Mouse (Mus musculus) frontal cortex, postnatal 14 days (tissue): ENCODE data around the gene Phf5a.
"Not testable (repeated sequence)": the region's sequence is repeated elsewhere in the genome, so short reads cannot be mapped to it uniquely, and the experiment has no call there.

Source experiments
- DNase-seq, 2 experiments: peaks; one replicate each; pipeline ENCODE4 v3.0.0; 2022; ENCODE audit warnings: low spot score in 2 of 2

The Phf5a gene

GRCm38 (mm10) chr15:81871604-81872261, at the start of gene Phf5a:
Gene Phf5a, minus strand, starts transcription at chr15:81871911.
- peak; percentile 73 to 75 for DNase-seq

DNA sequence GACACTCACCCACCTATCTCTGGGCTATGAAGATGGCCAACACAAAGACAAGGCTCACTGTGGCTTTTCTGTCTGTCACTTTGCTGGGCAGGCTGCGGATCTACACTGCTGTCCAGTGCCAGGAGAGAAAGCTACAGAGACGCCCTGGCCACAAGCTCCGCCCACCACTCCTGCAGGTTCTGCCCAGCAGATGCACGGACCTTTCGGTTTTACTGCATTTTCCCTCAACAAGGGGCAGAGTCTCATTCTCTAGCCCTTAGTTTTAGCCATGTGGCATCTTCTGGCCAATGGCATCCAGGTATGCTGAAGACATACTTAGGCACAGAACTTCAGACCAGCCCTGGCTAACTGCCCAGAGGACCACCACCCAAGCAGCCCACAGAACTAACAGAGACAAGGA, 49.5 kb upstream of the Phf5a start:
- no peak for DNase-seq

DNA sequence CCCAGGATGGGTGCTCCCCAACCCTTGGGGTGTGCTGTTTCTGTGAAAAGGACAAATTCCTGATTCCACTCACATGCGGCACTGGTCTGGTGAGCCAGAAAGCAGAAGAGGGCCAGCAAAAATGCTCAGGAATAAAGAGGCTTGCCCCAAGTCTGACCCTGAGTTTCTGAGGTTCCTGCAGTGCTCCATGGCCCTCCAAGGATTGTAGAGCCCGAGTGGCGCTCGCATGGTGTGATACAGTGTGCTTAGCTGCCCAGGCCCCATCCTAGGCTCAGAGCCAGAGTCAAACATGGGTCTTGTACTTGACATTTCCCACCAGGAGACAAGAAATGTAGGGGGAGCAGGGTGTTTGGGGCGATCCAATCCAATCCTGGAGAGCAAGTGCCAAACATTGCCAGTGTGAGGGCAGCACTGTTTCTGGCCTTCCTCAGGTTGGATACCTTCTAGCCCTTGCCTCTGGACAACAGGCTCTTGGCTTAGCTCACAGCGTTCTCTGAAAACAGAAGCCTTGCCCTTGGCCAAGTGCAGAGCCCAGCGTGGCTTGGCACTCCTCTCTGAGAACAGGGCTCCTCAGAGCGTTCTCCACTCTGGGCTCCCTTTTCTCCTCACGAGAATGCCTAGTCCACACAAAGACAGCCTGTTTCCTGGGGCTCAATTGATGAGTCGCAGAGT, 49.0 kb upstream of the Phf5a start:
- no peak for DNase-seq

GRCm38 (mm10) chr15:81919062-81919461, 47.4 kb upstream of the Phf5a start:
- no peak for DNase-seq

- DNase-seq, result peak in 1 of 2 experiments; percentile 60
Observed at GRCm38 (mm10) chr15:81917621-81918463, 46.1 kb upstream of the Phf5a start.

DNA sequence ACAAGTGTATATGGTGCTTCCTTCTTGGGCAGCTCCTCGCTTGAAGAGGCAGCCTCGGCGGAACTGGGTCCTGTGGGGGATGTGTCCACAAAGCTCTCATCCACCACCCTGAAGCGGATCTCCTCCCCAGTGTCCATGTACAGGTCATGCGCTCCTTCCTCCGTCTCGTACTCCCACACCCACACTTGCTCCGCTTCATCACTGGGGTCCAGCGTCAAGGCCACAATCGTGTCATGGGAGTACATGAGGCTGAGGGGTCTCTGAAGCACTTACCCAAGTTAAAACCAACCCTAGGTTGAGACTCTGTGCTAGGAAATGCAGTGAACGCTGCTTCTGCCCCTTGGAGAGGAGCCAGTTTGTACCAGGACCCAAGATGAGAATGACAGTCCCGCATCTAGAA, 45.5 kb upstream of the Phf5a start:
- no peak for DNase-seq

DNA sequence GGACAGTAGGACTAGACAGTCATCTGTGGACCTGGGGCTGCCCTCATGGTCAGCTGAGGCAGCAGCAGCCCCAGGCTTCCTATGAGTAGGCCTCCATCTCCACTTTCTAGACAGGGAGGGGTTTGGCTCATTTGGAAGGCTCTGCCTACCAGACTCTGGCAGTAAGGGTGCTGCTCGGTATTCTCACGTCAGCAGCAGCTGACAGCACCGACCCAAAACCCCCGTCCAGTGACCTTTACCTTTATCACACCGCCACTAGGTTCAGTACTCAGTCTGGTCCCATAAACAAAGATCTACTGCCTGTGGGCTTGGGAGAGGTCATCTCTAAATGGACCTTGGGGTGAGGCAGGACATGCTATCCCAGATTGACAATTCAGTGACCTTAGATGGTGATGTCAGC, 44.0 kb upstream of the Phf5a start:
- no peak for DNase-seq

DNA sequence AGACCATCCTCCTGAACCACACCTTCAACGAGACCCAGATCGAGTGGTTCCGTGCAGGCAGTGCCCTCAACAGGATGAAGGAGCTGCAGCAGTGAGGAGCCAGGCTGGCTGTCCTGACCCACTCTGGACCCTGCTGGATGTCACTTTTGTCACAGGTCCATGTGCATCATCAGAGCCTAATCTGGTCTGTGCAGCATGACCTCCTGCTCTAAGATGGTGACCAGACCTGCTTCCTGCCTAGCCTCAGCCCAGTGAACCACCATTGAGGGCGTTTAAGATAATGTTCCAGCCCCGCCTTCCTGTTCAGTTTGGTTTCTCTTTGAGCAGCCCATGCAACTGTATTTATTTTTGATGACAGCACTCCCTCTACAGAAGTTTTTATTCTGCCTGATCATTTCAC, 43.0 kb upstream of the Phf5a start:
- no peak for DNase-seq

DNA sequence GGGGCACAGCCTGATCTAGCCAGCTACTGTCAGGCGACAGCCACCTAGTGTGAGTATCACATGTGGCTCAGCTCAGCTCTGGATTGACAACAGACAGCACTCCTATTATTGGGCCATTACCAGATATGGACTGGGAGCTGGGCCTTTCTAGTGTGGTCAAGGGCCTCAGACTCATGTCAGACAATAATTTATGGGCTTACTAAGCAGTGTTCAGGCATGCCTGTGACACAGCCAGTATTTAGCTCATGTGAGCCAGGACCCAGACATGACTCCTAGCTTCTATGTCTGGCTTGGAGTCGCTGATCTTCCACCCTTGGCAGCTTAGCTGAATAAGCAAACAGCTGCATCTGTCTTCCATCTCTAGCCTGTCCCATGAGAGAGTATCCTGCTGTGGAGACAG, 40.8 kb upstream of the Phf5a start:
- no peak for DNase-seq

DNA sequence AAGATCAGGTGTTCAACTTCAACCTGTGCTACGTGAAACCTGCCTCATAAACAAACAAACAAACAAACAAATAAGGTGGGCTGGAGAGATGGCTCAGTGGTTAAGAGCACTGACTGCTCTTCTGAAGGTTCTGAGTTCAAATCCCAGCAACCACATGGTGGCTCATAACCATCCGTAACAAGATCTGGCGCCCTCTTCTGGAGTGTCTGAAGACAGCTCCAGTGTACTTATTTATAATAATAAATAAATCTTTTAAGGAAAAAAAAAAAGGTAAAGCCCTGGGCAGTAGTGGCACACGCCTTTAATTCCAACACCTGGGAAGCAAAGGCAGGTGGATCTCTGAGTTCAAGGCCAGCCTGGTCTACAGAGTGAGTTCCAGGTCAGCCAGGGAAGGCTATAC, 37.1 kb upstream of the Phf5a start:
- DNase-seq, result not testable (repeated sequence)

DNA sequence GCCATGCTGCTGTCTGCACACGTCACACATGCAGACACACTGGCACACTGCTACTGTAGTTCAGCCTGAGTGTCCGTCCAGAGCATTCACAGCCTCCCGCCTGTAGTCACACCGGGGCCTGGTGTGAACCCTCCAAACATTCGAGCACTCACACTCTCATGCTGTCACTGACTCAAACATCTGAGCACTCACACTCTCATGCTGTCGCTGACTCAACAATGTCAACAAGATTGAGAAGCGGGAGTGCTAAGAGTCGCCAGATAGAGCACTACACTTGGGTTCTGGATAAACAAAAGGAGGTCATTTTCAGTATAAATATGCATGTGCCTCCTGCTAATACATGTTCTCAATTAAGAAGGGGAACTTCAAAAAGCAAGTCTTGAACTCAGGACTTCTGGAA, 36.2 kb upstream of the Phf5a start:
- DNase-seq, result no peak

DNA sequence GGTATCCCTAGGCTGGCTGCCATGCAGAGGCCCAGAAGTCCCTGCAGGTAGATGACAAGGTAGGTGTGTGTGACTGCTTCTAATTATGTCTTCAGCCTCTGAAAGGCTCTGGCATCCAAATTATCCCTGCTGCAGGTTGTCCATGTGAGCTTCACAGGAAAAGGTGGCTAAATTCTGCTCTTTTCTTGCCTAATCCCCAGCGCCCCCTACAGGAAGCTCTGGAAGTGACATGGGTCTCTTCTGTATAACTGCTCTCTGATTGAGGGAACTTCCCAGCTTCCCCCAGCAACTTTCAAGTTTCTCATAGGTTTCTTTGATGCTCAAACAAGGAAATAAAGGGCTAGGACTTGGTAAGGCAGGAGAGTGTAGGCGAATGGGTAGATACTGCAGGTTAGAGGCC, 33.2 kb upstream of the Phf5a start:
- peak; percentile 61 to 72 for DNase-seq

- DNase-seq, result no peak
Observed at GRCm38 (mm10) chr15:81898751-81899150, 27.0 kb upstream of the Phf5a start.

DNA sequence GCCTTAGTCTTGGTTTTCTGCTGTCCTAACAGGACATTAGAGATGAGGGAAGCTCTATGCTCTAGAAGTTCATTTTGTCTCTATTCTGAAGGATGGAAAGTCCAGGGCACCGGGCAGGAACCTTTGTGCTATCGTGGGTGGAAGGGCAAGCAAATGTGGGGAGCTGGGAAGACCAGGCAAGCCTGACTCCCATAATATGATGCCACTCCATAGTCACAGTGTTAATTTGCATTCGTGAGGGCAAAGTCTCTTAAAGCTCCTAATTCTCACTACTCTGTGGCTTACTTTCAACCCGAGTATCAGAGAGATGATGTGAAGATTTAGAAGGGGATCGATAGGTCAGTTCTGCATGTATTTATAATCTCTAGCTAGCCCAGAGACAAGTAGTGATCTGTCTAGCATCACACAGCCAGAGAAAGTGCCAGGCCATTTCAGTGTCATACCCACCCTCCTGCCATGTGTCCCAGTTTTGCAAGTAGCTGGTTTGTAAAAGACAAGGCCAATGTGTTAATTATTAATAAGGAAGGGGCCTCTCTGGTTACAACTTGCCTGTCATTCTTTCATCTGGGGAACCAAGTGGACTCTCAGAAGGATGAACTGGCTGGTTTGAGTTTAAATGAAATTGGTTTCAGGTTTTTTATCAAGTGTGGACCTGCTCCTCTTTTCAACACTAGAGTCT, 26.0 kb upstream of the Phf5a start:
- DNase-seq, result no peak

GRCm38 (mm10) chr15:81896407-81896806, 24.7 kb upstream of the Phf5a start:
- no peak for DNase-seq

DNA sequence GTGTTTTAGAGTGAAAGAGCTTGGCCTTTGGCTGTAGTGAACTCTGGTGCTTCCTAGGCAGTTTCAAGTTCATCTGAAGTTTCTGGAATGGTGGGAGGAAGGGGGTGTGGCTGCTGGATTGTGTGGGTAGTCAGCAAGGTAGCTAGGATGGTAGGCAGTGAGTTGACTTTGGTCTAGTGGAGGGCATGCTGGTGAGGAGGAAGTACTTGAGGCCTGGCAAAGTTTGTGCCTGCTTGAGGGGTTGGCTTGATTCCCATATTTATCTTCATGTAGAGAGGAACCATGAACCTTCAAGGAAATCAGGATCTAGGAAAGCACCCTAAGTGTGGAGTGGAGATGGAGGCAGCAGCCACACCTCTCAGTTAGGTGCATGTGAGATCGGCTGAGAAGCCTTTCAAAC, 22.3 kb upstream of the Phf5a start:
- no peak for DNase-seq

GRCm38 (mm10) chr15:81891822-81892580, 20.3 kb upstream of the Phf5a start:
- DNase-seq, result no peak

- DNase-seq, result no peak
Observed at GRCm38 (mm10) chr15:81891140-81891802, 19.6 kb upstream of the Phf5a start.

GRCm38 (mm10) chr15:81889175-81889574, 17.5 kb upstream of the Phf5a start:
- no peak for DNase-seq

DNA sequence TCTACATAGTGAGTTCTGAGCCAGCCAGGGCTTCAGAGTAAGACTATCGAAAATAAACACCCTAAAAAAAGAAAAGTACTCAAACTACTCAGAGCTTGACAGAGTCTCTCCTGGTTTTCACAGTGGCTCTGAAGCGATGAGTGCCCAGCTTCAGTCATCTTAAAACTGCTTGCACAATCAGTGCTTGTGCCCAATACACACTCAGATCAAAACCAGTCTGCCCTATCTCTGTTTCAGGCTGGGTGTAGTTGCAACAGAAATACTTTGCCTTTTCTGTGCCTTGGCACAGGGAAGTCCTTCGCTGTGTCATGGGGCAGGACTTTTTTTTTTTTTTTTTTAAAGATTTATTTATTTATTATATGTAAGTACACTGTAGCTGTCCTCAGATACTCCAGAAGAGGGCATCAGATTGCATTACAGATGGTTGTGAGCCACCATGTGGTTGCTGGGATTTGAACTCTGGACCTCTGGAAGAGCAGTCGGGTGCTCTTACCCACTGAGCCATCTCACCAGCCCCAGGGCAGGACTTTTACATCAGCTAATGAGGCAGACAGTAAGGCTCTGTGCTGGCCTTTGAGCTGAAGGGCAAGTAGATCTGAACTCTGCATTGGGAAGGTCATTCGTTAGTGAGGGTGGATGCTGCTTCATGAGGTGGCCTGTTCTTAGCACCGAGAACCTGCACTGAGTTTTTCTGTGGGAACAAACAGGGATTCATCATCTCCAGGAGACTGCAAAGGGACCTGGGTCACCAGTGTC, 15.3 kb upstream of the Phf5a start:
- DNase-seq, result no peak
